Mouse (Mus musculus) B cell, adult (primary cell): ENCODE data around the gene Tlr9. TPM values are rescaled to one million over a fixed set of nuclear protein-coding genes. Genes with fewer than 3 reads are reported as not detected.

Source experiments
- total RNA-seq: library from RNA; stranded (reverse); gene quantifications from 4 replicates; pipeline ENCODE4 v1.2.4, GENCODE M21; 2023; ENCODE audit not compliant: inconsistent age

The Tlr9 gene
- 150 to 158 TPM (median 156 TPM) in 4 replicates for total RNA-seq

GRCm38 (mm10) chr9:106222261-106222851 lies at the start of gene Tlr9:
Tlr9 (plus strand) TSS chr9:106222598.

GRCm38 (mm10) chr9:106199535-106200272 lies 22.7 kb upstream of the Tlr9 start, which contains the start of gene Ppm1m:
Ppm1m (minus strand) TSS chr9:106199746.

GRCm38 (mm10) chr9:106202819-106203636 lies 19.4 kb upstream of the Tlr9 start, which contains the start of gene Twf2:
Twf2 (plus strand) TSS chr9:106203108.

Other genes with a start within 250 kb of the Tlr9 start
- gene Col6a4, start 125.8 kb upstream of the Tlr9 start, total RNA-seq = not detected in 4 replicates
- gene Glyctk, start 64.5 kb upstream of the Tlr9 start, total RNA-seq = 5.8 to 9.4 TPM (median 8.1 TPM) in 4 replicates
- gene Wdr82, start 51.7 kb upstream of the Tlr9 start, total RNA-seq = 97.9 to 110 TPM (median 103 TPM) in 4 replicates
- 82.1 to 96.0 TPM (median 83.9 TPM) in 4 replicates for gene Ppm1m, start 22.9 kb upstream of the Tlr9 start, total RNA-seq
- 65.1 to 76.7 TPM (median 68.8 TPM) in 4 replicates for gene Twf2, start 19.5 kb upstream of the Tlr9 start, total RNA-seq
- gene Alas1, start 26.1 kb downstream of the Tlr9 start, total RNA-seq = 39.6 to 44.4 TPM (median 41.5 TPM) in 4 replicates
- gene Poc1a, start 58.5 kb downstream of the Tlr9 start, total RNA-seq = 3.7 to 6.3 TPM (median 4.5 TPM) in 4 replicates
- 27.3 to 29.8 TPM (median 27.7 TPM) in 4 replicates for gene Dusp7, start 146.0 kb downstream of the Tlr9 start, total RNA-seq
- 694 to 757 TPM (median 709 TPM) in 4 replicates for gene Rpl29, start 206.9 kb downstream of the Tlr9 start, total RNA-seq
- gene Acy1, start 215.7 kb downstream of the Tlr9 start, total RNA-seq = 16.8 to 22.2 TPM (median 18.6 TPM) in 4 replicates
- 3.9 to 5.9 TPM (median 5.2 TPM) in 4 replicates for gene Abhd14b, start 224.9 kb downstream of the Tlr9 start, total RNA-seq
- 3.8 to 9.2 TPM (median 7.6 TPM) in 4 replicates for gene Abhd14a, start 225.1 kb downstream of the Tlr9 start, total RNA-seq
- gene Pcbp4, start 230.7 kb downstream of the Tlr9 start, total RNA-seq = 3.9 to 8.1 TPM (median 6.0 TPM) in 4 replicates
- 0.26 to 0.93 TPM (median 0.42 TPM) in 3 of 4 replicates, not detected in the other for gene Gpr62, start 243.3 kb downstream of the Tlr9 start, total RNA-seq